Mouse (Mus musculus): ENCODE measurements around the gene Atad1. TPM values are rescaled to one million over a fixed set of nuclear protein-coding genes. Genes with fewer than 3 reads are reported as not detected.
"Not testable (repeated sequence)": the region's sequence is repeated elsewhere in the genome, so short reads cannot be mapped to it uniquely, and the experiment has no call there.

The Atad1 gene
- polyA plus RNA-seq, 1 experiment from 2014 or later: 98.9 TPM

GRCm38 (mm10) chr19:32710288-32710687, 29.3 kb downstream of the Atad1 start:
- Histone ChIP-seq H3K9ac (no peak overlapping the region), H3K4me2 (0 out of 2 replicates have a peak overlapping the region, but pooled peaks have one; percentile 73), H3K27ac (no peak overlapping the region), H3K9me3 (no peaks in the 10 kb centered on the region), H3K36me3 (replicated peaks) (peaks cover 13% of the 10 kb centered on the region), H3K27me3 (no peaks in the 10 kb centered on the region), H3K4me1 (peaks cover 22% of the 10 kb centered on the region), H3K4me3 (replicated peaks) (no peak overlapping the region)
- no peak for ATAC-seq (ENCODE audit: low FRiP score)
- WGBS: 67% methylated on average over 3 of the region's 3 CpGs

GRCm38 (mm10) chr19:32708996-32709395, 30.6 kb downstream of the Atad1 start:
- peaks cover 22% of the 10 kb centered on the region for H3K4me1 ChIP-seq
- 87% methylated on average over 5 of the region's 5 CpGs for WGBS
- H3K27me3 ChIP-seq: no peaks in the 10 kb centered on the region
- no peaks in the 10 kb centered on the region for H3K9me3 ChIP-seq
- H3K4me2 ChIP-seq: no peak overlapping the region
- H3K36me3 ChIP-seq (replicated peaks): peaks cover 24% of the 10 kb centered on the region
- no peak overlapping the region for H3K4me3 ChIP-seq (replicated peaks)
- no peak overlapping the region for H3K27ac ChIP-seq
- H3K9ac ChIP-seq: no peak overlapping the region
- no peak for ATAC-seq (ENCODE audit: low FRiP score)

GRCm38 (mm10) chr19:32702191-32702590, 37.4 kb downstream of the Atad1 start:
- peaks cover 66% of the 10 kb centered on the region for H3K36me3 ChIP-seq (replicated peaks)

GRCm38 (mm10) chr19:32696674-32697073, 42.9 kb downstream of the Atad1 start:
- Histone ChIP-seq H3K27me3 (no peaks in the 10 kb centered on the region), H3K4me3 (replicated peaks) (no peak overlapping the region), H3K27ac (no peak overlapping the region), H3K9me3 (no peaks in the 10 kb centered on the region), H3K36me3 (replicated peaks) (peaks cover 73% of the 10 kb centered on the region), H3K4me1 (no peaks in the 10 kb centered on the region), H3K4me2 (no peak overlapping the region), H3K9ac (no peak overlapping the region)
- ATAC-seq (ENCODE audit: low FRiP score): no peak
- WGBS: 99% methylated on average over 2 of the region's 2 CpGs

More at GRCm38 (mm10) chr19:32702191-32702590, 37.4 kb downstream of the Atad1 start:
- Histone ChIP-seq H3K9me3 (no peaks in the 10 kb centered on the region), H3K27ac (no peak overlapping the region), H3K4me1 (no peaks in the 10 kb centered on the region), H3K4me3 (replicated peaks) (no peak overlapping the region), H3K27me3 (no peaks in the 10 kb centered on the region), H3K4me2 (no peak overlapping the region), H3K9ac (no peak overlapping the region)
- no peak for ATAC-seq (ENCODE audit: low FRiP score)
- 94% methylated on average over 3 of the region's 3 CpGs for WGBS

GRCm38 (mm10) chr19:32689724-32690123, 49.9 kb downstream of the Atad1 start:
- WGBS: 84% methylated on average over 6 of the region's 6 CpGs
- Histone ChIP-seq H3K27me3 (no peaks in the 10 kb centered on the region), H3K9me3 (no peaks in the 10 kb centered on the region), H3K4me1 (no peaks in the 10 kb centered on the region), H3K4me3 (replicated peaks) (no peak overlapping the region), H3K27ac (no peak overlapping the region), H3K9ac (no peak overlapping the region), H3K4me2 (no peak overlapping the region), H3K36me3 (replicated peaks) (peaks cover 61% of the 10 kb centered on the region)
- ATAC-seq (ENCODE audit: low FRiP score): no peak

- not testable (repeated sequence) for H3K4me3 ChIP-seq (replicated peaks); ATAC-seq (ENCODE audit: low FRiP score); H3K27me3 ChIP-seq; H3K4me1 ChIP-seq; H3K27ac ChIP-seq; H3K4me2 ChIP-seq; H3K9me3 ChIP-seq; H3K9ac ChIP-seq
- peaks cover 49% of the 10 kb centered on the region for H3K36me3 ChIP-seq (replicated peaks)
- 93% methylated on average over 3 of the region's 3 CpGs for WGBS
These were observed 51.4 kb downstream of the Atad1 start for GRCm38 (mm10) chr19:32688227-32688626.

GRCm38 (mm10) chr19:32687721-32688120, 51.9 kb downstream of the Atad1 start:
- H3K36me3 ChIP-seq (replicated peaks): peaks cover 48% of the 10 kb centered on the region
- no peak overlapping the region for H3K9ac ChIP-seq
- WGBS: 84% methylated on average over 5 of the region's 5 CpGs
- no peak for ATAC-seq (ENCODE audit: low FRiP score)
- no peak overlapping the region for H3K27ac ChIP-seq
- H3K9me3 ChIP-seq: no peaks in the 10 kb centered on the region
- no peaks in the 10 kb centered on the region for H3K27me3 ChIP-seq
- H3K4me3 ChIP-seq (replicated peaks): no peak overlapping the region
- H3K4me2 ChIP-seq: no peak overlapping the region
- H3K4me1 ChIP-seq: no peaks in the 10 kb centered on the region

- H3K4me1 ChIP-seq: no peaks in the 10 kb centered on the region
- H3K9ac ChIP-seq: no peak overlapping the region
- H3K27me3 ChIP-seq: no peaks in the 10 kb centered on the region
- H3K27ac ChIP-seq: no peak overlapping the region
- ATAC-seq (ENCODE audit: low FRiP score): no peak
- WGBS: 87% methylated on average over 5 of the region's 5 CpGs
- H3K4me2 ChIP-seq: no peak overlapping the region
- H3K4me3 ChIP-seq (replicated peaks): no peak overlapping the region
- H3K36me3 ChIP-seq (replicated peaks): peaks cover 46% of the 10 kb centered on the region
- H3K9me3 ChIP-seq: no peaks in the 10 kb centered on the region
These were observed 56.5 kb downstream of the Atad1 start for GRCm38 (mm10) chr19:32683081-32683480.

GRCm38 (mm10) chr19:32680894-32681293, 58.7 kb downstream of the Atad1 start:
- H3K4me2 ChIP-seq: no peak overlapping the region
- H3K4me1 ChIP-seq: no peaks in the 10 kb centered on the region
- H3K27me3 ChIP-seq: no peaks in the 10 kb centered on the region
- H3K9ac ChIP-seq: no peak overlapping the region
- no peak overlapping the region for H3K4me3 ChIP-seq (replicated peaks)
- no peaks in the 10 kb centered on the region for H3K9me3 ChIP-seq
- H3K27ac ChIP-seq: no peak overlapping the region
- peaks cover 37% of the 10 kb centered on the region for H3K36me3 ChIP-seq (replicated peaks)
- 93% methylated on average over 2 of the region's 2 CpGs for WGBS
- no peak for ATAC-seq (ENCODE audit: low FRiP score)

GRCm38 (mm10) chr19:32675766-32676165, 63.8 kb downstream of the Atad1 start:
- 87% methylated on average over 3 of the region's 3 CpGs for WGBS
- no peaks in the 10 kb centered on the region for H3K9me3 ChIP-seq
- peaks cover 40% of the 10 kb centered on the region for H3K36me3 ChIP-seq (replicated peaks)

GRCm38 (mm10) chr19:32667830-32668229, 71.8 kb downstream of the Atad1 start:
- not testable (repeated sequence) for H3K9ac ChIP-seq; H3K27me3 ChIP-seq; H3K4me1 ChIP-seq; H3K27ac ChIP-seq; ATAC-seq (ENCODE audit: low FRiP score); H3K9me3 ChIP-seq; H3K4me2 ChIP-seq; H3K4me3 ChIP-seq (replicated peaks)
- WGBS: 92% methylated on average over 1 of the region's 1 CpGs
- peaks cover 15% of the 10 kb centered on the region for H3K36me3 ChIP-seq (replicated peaks)

More at GRCm38 (mm10) chr19:32675766-32676165, 63.8 kb downstream of the Atad1 start:
- no peak for ATAC-seq (ENCODE audit: low FRiP score)
- Histone ChIP-seq H3K4me1 (no peaks in the 10 kb centered on the region), H3K4me3 (replicated peaks) (no peak overlapping the region), H3K4me2 (no peak overlapping the region), H3K27me3 (no peaks in the 10 kb centered on the region), H3K27ac (no peak overlapping the region), H3K9ac (no peak overlapping the region)

GRCm38 (mm10) chr19:32665243-32665642, 74.3 kb downstream of the Atad1 start:
- H3K27ac ChIP-seq: no peak overlapping the region
- 0 out of 2 replicates have a peak, but pooled peaks cover 3% of the 10 kb centered on the region for H3K36me3 ChIP-seq (replicated peaks)
- 89% methylated on average over 8 of the region's 8 CpGs for WGBS
- no peak for ATAC-seq (ENCODE audit: low FRiP score)
- no peak overlapping the region for H3K4me2 ChIP-seq
- H3K4me3 ChIP-seq (replicated peaks): no peak overlapping the region
- H3K9ac ChIP-seq: no peak overlapping the region
- no peaks in the 10 kb centered on the region for H3K4me1 ChIP-seq
- no peaks in the 10 kb centered on the region for H3K9me3 ChIP-seq
- H3K27me3 ChIP-seq: no peaks in the 10 kb centered on the region

GRCm38 (mm10) chr19:32662936-32663335, 76.7 kb downstream of the Atad1 start:
- no peak overlapping the region for H3K9ac ChIP-seq
- H3K4me1 ChIP-seq: no peaks in the 10 kb centered on the region
- H3K27ac ChIP-seq: no peak overlapping the region
- no peak overlapping the region for H3K4me2 ChIP-seq
- 0 out of 2 replicates have a peak, but pooled peaks cover 3% of the 10 kb centered on the region for H3K36me3 ChIP-seq (replicated peaks)
- no peaks in the 10 kb centered on the region for H3K27me3 ChIP-seq
- no peak overlapping the region for H3K4me3 ChIP-seq (replicated peaks)
- H3K9me3 ChIP-seq: no peaks in the 10 kb centered on the region
- no peak for ATAC-seq (ENCODE audit: low FRiP score)
- WGBS: 92% methylated on average over 6 of the region's 6 CpGs

Measured in forebrain, embryonic 12.5 days (tissue).